Mouse (Mus musculus) hindbrain, embryonic 11.5 days (tissue): ENCODE measurements around the gene Cd59b. TPM values are rescaled to one million over a fixed set of nuclear protein-coding genes. Genes with fewer than 3 reads are reported as not detected.

Source experiments
- ATAC-seq: fragments of 200-750 bp; cut with Nextera tagmentation; 2 replicates; pipeline ENCODE4 v1.8.0; 2017; ENCODE audit warnings: mild to moderate bottlenecking, moderate TSS enrichment, moderate library complexity; ENCODE audit not compliant: low FRiP score
- DNase-seq: peaks from one replicate; pipeline ENCODE4 v3.0.0-alpha.2; 2015; ENCODE audit warnings: low spot score
- H3K27ac ChIP-seq: fragments of 300-500 bp; sonication (generic); 2 replicates; pipeline ENCODE4 v1.5.1; 2014; ENCODE audit warnings: mild to moderate bottlenecking, low read depth, low read length
- H3K27me3 ChIP-seq: fragments of 300-500 bp; sonication (generic); 2 replicates; pipeline ENCODE4 v1.6.1; 2014; ENCODE audit warnings: mild to moderate bottlenecking, low read length, moderate library complexity, mixed read lengths; ENCODE audit not compliant: control insufficient read depth, insufficient read depth
- H3K36me3 ChIP-seq: fragments of 300-500 bp; sonication (generic); 2 replicates; pipeline ENCODE4 v1.6.1; 2014; ENCODE audit warnings: mild to moderate bottlenecking, low read length, moderate library complexity, mixed read lengths; ENCODE audit not compliant: control insufficient read depth, insufficient read depth
- H3K4me1 ChIP-seq: fragments of 300-500 bp; sonication (generic); replicated peaks from 2 replicates; pipeline ENCODE4 v1.6.1; 2014; ENCODE audit warnings: low read length, mixed read lengths; ENCODE audit not compliant: control insufficient read depth, insufficient read depth
- H3K4me2 ChIP-seq: fragments of 300-500 bp; sonication (generic); replicated peaks from 2 replicates; pipeline ENCODE4 v1.6.1; 2014; ENCODE audit warnings: mild to moderate bottlenecking, low read depth, low read length
- H3K4me3 ChIP-seq: fragments of 300-500 bp; sonication (generic); 2 replicates; pipeline ENCODE4 v1.5.1; 2014; ENCODE audit warnings: low read depth, low read length
- H3K9ac ChIP-seq: fragments of 300-500 bp; sonication (generic); 2 replicates; pipeline ENCODE4 v1.6.1; 2014; ENCODE audit warnings: low read depth, low read length
- H3K9me3 ChIP-seq: fragments of 300-500 bp; sonication (generic); 2 replicates; pipeline ENCODE4 v1.6.1; 2016; ENCODE audit warnings: low read length; ENCODE audit not compliant: control insufficient read depth
- WGBS: fragments of 180-500 bp; shearing (Covaris S2); extraction: QIAGEN DNeasy Blood & Tissue Kit; methylation state at CpG from one replicate; pipeline ENCODE4 v1.1.7; 2014; 5-methylcytosine and 5-hydroxymethylcytosine counted together
- polyA plus RNA-seq: library from polyadenylated mRNA; unstranded; fragments of >200 nt; fragmentation: Nextera tagmentation; extraction: Ambion mirVana; gene quantifications from 2 replicates; pipeline ENCODE4 v1.2.1, GENCODE M21; 2014

The Cd59b gene
- polyA plus RNA-seq, 1 experiment from 2014 or later: 4.3 TPM

DNA sequence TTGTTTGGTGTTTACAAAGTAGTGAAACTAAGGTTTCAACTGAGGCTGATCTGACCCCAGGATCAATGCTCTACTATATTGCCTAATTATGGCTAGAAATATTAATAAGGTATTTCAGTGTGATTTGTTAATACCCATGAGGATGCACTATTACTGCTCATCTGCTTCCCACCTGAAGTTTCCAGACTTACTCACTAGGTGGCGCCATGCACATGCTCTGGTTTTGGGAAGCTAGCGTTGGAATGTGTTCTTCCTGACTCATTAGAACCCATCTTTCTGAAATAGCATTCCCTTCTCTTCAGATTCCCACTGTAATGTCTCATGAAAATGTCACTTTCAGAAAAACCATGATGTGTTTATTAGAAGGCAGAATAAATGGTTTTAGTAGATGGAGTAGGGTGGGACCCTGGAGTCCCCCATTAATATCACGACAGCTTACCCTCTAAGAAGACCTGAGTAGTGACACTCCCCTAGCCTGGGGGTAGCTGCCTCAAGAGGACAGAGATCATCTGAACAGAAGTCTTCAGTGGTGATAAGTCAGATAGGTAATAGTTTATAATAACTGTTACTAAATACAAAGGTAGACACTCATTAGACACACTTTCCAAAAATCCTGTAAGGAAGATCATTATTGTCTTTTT is 34.7 kb upstream of the Cd59b start:
- Histone ChIP-seq H3K36me3 (no peaks in the 10 kb centered on the region; the same call in 1 of the 2 replicates), H3K27me3 (no peaks in the 10 kb centered on the region), H3K4me2 (no peak overlapping the region), H3K9me3 (no peaks in the 10 kb centered on the region), H3K4me3 (no peak overlapping the region), H3K9ac (no peak overlapping the region), H3K4me1 (no peaks in the 10 kb centered on the region), H3K27ac (no peak overlapping the region)
- DNase-seq: peak; percentile 83
- no peak for ATAC-seq
- WGBS: 36% methylated on average over 3 of the region's 3 CpGs

DNA sequence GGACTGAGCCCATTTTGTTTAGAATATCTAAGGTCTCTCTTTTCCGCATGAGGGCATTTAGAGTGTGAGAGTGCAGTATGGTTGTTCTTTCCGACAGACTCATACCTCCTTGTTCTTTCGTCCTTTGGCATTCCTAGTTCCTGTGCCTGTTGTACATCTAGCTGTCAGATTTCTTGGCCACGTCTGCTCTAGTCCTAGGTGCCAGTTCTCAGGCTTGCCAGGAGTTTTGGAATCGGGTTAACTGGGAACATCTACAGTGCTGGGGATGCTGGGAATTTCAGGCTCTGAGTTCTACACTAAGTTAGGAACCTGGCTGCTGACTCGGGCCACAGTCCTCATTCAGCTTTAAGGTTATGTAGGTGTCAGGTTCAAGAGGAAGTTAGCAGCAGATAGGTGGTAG is 34.1 kb upstream of the Cd59b start:
- 89% methylated on average over 6 of the region's 6 CpGs for WGBS
- no peaks in the 10 kb centered on the region for H3K9me3 ChIP-seq
- H3K27me3 ChIP-seq: no peaks in the 10 kb centered on the region
- no peak overlapping the region for H3K27ac ChIP-seq
- no peak for ATAC-seq
- H3K4me2 ChIP-seq: no peak overlapping the region
- peaks cover 2% of the 10 kb centered on the region; the same call in 1 of the 2 replicates for H3K36me3 ChIP-seq
- H3K4me3 ChIP-seq: no peak overlapping the region
- H3K9ac ChIP-seq: no peak overlapping the region
- DNase-seq: no peak
- no peaks in the 10 kb centered on the region for H3K4me1 ChIP-seq

GRCm38 (mm10) chr2:104036316-104036715 is 33.3 kb upstream of the Cd59b start:
- Histone ChIP-seq H3K4me2 (no peak overlapping the region), H3K9me3 (no peaks in the 10 kb centered on the region), H3K36me3 (peaks cover 2% of the 10 kb centered on the region; the same call in 1 of the 2 replicates), H3K4me1 (no peaks in the 10 kb centered on the region), H3K4me3 (no peak overlapping the region), H3K9ac (no peak overlapping the region), H3K27ac (no peak overlapping the region), H3K27me3 (no peaks in the 10 kb centered on the region)
- DNase-seq: no peak
- WGBS: 70% methylated on average over 3 of the region's 3 CpGs
- ATAC-seq: no peak

GRCm38 (mm10) chr2:104038236-104038635 is 31.4 kb upstream of the Cd59b start:
- DNase-seq (no peak), ATAC-seq (no peak)
- WGBS: 67% methylated on average over 2 of the region's 2 CpGs
- H3K27me3 ChIP-seq: no peaks in the 10 kb centered on the region
- no peaks in the 10 kb centered on the region for H3K9me3 ChIP-seq
- no peak overlapping the region for H3K4me2 ChIP-seq
- no peak overlapping the region for H3K4me3 ChIP-seq
- H3K9ac ChIP-seq: no peak overlapping the region
- no peaks in the 10 kb centered on the region for H3K4me1 ChIP-seq
- peaks cover 2% of the 10 kb centered on the region; the same call in 1 of the 2 replicates for H3K36me3 ChIP-seq
- no peak overlapping the region for H3K27ac ChIP-seq

DNA sequence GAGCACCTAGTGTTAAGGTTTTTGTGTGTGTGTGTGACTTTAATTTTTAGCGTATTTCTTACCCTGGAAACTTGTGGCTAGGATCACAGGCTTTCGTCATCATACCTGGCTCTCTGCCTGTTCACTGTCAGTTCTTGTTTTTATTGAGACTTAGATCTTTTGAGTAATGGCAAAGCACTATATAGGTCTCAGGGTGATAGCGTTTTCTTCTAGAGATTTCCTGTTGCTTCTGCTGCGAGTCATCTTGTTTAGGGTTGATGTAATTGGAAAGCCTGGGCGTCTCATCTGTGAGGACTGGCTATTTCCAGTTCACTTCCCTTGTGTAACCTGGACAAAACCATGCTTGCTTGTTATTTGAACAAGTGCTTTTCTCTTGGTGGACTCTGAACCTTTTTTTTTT is 28.0 kb upstream of the Cd59b start:
- Histone ChIP-seq H3K27ac (no peak overlapping the region), H3K4me3 (no peak overlapping the region), H3K27me3 (no peaks in the 10 kb centered on the region), H3K4me2 (no peak overlapping the region), H3K4me1 (no peaks in the 10 kb centered on the region), H3K36me3 (0 out of 2 replicates have a peak, but pooled peaks cover 5% of the 10 kb centered on the region), H3K9ac (no peak overlapping the region), H3K9me3 (no peaks in the 10 kb centered on the region)
- no peak for ATAC-seq
- DNase-seq: no peak
- WGBS: 88% methylated on average over 5 of the region's 5 CpGs

- WGBS: 95% methylated on average over 15 of the region's 15 CpGs
Measured at GRCm38 (mm10) chr2:104042766-104043165, 26.9 kb upstream of the Cd59b start.

GRCm38 (mm10) chr2:104043624-104044478 is 25.8 kb upstream of the Cd59b start:
- Histone ChIP-seq H3K9ac (no peak overlapping the region), H3K36me3 (0 out of 2 replicates have a peak, but pooled peaks cover 5% of the 10 kb centered on the region), H3K4me1 (no peaks in the 10 kb centered on the region), H3K4me2 (no peak overlapping the region), H3K4me3 (no peak overlapping the region), H3K9me3 (no peaks in the 10 kb centered on the region), H3K27me3 (no peaks in the 10 kb centered on the region), H3K27ac (no peak overlapping the region)
- DNase-seq (no peak), ATAC-seq (no peak)
- 35% methylated on average over 4 of the region's 5 CpGs for WGBS

More at GRCm38 (mm10) chr2:104042766-104043165, 26.9 kb upstream of the Cd59b start:
- DNase-seq: no peak
- Histone ChIP-seq H3K4me1 (no peaks in the 10 kb centered on the region), H3K9ac (no peak overlapping the region), H3K36me3 (0 out of 2 replicates have a peak, but pooled peaks cover 5% of the 10 kb centered on the region), H3K9me3 (no peaks in the 10 kb centered on the region), H3K27ac (no peak overlapping the region), H3K4me2 (no peak overlapping the region), H3K27me3 (no peaks in the 10 kb centered on the region), H3K4me3 (no peak overlapping the region)
- no peak for ATAC-seq

DNA sequence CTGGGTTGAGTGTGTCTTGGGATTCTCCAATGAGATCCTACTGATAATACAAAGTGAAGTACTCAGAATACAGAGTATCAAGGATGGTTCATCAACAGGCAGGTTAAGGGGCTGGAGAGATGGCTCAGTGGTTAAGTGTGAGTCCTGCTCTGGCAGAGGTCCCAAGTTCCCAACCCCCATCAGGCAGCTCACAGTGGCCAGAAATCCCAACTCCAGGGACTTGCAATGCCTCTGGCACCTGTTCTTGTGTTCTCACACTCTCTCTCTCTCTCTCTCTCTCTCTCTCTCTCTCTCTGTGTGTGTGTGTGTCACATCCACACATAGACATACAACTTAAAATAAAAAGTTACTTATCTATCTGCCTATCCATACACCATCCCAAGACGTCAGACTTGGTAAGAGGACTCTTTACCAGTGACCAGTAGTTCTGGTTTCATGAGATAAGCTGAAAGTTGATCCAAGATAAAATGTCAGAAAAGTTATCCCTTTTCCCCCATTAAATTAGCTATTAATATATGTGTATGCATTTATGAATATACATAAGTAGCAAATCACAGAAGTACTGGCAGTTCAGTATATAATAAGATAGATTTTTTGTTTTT is 25.1 kb upstream of the Cd59b start:
- Histone ChIP-seq H3K9ac (no peak overlapping the region), H3K36me3 (0 out of 2 replicates have a peak, but pooled peaks cover 5% of the 10 kb centered on the region), H3K4me3 (no peak overlapping the region), H3K4me1 (no peaks in the 10 kb centered on the region), H3K4me2 (no peak overlapping the region), H3K27ac (no peak overlapping the region), H3K27me3 (no peaks in the 10 kb centered on the region), H3K9me3 (no peaks in the 10 kb centered on the region)
- ATAC-seq (no peak), DNase-seq (no peak)
- WGBS: 86% methylated on average over 1 of the region's 1 CpGs
